Mouse (Mus musculus) urinary bladder, adult 2 months (tissue): ENCODE results near the gene Vamp9. TPM values are rescaled to one million over a fixed set of nuclear protein-coding genes. Genes with fewer than 3 reads are reported as not detected.
A peak's percentile ranks its signal among the peaks of the same experiment; 100 is the strongest.

Experiments
- DNase-seq: peaks from one replicate; pipeline ENCODE4 v3.0.0; 2022; ENCODE audit warnings: low spot score
- polyA plus RNA-seq: library from polyadenylated mRNA; depleted of rRNA; stranded (reverse); fragments of >200 nt; gene quantifications from 2 replicates; pipeline ENCODE4 v1.2.3, GENCODE M21; 2012; rRNA removed

Gene Vamp9
- 0.10 TPM in 1 of 2 replicates, not detected in the other for polyA plus RNA-seq

DNA sequence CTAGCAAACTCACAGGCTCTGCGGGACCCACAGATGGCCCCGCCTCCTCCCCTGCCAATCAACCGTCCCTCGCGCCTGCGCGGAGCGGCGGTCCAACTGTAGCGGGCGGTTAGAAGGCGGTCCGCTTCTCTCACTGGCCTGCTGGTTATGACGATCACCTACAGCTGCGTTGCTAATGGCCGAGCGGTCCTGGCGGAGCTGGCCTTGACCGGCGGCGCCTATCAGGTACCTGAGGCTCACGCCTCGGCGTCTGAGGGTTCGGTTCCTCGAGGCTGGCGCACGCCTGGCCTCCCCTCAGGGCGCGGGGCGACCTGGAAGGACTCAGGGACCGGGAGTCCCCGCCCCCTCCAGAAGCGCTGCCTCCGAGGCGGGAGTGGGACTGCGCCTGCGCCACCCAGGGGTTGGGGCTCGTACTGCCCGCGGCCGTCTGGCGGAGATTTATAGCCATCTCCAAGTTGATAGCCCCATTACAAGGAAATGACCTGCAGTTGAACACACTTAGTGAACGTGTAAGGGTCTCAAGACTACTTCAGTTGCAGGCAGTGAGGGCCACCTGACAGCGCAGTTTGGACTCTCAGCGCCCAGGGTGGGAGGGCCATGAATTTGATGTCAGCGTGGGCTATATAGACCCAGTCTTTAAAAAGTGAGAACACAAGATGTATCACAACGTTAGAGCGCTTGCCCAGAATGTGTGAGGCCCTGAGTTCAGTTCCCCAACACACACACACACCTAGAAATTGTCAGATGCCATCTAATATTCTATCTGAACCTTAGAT lies at the start of gene Vamp9:
Vamp9 (plus strand) TSS at position 74 of the 776 bp plus-strand sequence.
- DNase-seq, result peak; percentile 90

DNA sequence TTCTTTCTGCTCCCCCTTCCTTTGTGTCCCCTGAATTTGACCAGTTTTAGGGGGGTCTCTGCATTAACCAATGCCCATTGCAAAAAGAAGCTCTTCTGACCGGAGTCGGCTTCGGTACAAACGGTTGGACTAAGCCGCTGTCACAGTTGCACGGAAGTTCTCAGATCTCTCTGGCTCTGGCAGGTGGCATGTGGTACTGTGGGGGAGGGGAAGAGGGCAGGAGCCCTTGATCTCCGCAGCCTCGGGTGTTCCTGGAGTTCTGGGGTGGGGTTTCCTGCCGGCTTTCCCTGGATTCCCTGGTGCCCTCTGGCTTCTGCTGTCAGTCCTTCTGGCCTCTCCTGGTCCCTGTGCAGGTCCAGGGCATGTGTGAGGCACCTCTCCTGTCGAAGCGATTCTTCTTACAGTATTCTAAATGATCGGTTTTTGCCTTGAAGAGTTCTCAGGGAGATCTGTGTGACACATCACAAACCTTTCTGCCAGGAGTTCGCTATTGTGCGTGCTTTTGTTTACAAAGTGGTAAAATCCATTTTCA lies 48.9 kb upstream of the Vamp9 start:
- DNase-seq, result no peak

DNA sequence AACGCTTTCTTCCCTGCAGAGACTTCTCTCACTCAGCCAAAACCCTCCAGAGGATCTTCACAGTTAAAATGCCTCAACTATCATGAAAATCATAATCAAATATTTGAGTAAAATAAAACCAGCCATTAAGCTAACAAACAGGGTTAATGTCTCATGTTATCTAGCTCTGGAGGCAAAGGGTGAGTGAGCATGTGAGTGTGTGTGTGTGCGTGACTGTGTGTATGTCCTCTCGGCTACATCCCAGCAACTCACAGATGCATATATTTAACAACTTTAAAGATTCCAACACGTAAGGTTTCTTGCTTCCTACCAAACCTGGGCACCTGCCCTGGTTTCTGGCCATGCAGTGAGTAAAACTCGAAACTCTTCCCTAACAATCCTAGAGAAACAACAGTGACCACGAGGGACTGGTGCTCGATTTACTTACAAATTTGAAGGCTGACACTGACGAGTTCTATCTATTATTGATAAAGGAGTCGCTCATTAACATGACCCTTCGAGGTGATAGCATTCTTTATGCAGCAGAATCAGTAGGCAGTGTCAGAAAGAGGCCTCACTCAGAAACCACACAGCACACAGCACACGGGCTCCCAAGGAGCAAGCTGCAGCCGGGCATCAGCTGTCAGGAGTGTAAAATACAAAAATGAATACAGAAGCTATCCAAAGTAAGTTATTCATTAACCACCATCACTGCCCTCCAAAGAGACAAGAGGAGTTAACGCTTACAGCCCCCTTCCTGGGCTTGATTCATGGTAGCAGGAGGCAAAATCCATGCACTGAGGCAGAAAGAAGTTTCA lies 46.2 kb upstream of the Vamp9 start:
- no peak for DNase-seq

DNA sequence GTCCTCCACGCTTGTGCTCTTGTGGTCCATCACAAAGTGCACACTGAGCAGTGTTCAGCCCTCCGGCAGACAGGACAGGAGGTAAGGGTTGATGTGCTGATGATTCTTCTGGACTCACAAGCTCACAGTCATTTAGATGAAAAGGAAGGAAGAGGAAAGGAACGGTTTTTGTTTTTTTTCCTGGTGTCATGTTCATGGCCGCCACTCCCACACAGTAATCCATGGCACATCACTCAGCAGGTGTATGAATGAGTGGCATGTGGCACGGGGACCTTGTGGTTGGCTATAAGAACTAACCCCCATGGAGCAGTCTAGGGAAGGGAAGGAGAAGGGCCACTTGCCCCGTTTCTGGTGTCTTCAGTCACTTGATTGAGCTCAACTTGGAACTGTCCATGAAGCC lies 44.2 kb upstream of the Vamp9 start:
- no peak for DNase-seq

DNA sequence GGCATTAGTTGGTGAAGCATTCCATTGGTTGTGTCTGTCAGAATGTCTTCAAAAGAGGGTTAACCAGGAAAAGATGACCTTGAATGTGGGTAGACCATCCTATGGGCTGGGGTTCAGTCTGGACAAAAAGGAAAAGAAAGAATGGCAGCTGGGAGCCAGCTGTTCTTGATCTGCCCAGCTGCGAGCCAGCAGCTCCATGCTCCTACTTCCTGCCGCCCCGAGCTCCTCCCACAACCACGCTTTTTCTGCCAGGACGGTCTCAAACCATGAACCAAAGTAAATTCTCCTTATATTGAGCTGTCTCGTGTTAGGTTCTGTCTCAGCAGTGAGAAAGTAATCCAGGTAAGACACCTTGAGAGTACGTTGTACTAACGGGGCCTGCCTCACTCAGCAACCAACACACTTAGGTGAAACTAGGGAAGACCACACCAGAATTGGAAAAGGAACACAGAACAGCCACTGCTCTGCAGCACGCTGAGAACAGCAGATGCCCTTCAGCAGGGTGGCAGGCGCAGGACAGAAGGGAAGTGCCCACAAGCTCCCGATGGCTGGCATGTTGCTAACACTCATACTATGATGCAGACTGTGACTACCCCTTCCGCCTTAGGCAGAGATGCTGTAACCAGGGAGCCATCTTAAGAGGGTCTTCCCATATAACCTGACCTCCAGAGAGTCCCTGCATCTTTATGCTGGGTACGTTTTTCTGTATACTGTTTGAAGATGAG lies 42.2 kb upstream of the Vamp9 start:
- no peak for DNase-seq

DNA sequence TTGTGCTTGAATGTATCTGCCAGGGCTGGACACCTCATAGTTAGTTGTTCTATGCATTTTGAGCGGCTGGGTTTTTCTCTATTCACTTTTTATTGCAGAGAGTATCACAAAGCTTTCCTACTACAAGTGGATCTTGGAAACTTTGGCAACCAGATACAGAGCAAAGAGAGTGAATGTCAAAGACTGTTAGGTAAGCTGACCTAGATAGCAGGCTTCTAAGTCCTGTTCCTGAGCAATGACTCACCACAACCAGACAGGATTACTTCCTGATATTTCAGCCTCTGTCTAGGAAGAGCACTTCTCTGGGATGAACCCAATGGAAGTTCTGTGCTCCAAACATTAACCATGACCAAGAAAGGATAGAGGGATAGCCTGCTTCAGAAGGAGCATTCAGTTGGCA lies 40.3 kb upstream of the Vamp9 start:
- no peak for DNase-seq

DNA sequence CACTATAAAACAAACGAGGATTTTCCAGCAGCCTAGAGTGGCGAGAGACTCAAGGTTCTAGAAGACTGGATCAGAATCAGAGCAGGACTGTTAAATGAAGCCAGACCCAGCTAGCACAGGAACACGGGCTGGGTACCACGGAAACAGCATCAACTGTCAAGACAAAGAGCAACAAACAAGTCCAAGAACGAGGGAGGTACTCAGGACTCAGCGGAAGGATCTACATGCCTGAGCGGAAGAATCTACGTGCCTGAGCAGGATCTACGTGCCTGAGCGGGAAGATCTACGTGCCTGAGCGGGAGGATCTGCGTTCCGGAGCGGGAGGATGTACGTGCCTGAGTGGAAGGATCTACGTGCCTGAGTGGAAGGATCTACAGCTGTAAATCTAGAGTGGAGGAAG lies 37.8 kb upstream of the Vamp9 start:
- DNase-seq, result no peak

DNA sequence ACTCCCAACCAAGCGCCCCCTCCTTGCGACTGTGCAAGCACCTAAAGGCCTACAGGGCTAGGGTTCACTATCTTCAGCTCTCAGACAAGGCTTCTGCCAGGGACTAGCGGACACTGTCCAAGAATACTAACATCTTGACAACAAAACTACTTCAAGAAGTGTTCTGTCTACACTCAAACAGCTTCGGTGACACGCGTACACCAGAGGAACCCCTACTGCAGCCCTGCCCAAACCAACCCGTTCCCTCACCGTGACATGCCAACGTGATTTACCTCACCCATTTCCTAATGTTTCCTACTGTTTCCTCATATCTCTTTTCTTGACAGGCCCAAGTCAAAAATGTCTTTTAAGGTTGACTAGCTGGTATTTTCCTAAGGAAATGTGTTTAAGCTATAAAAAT lies 37.1 kb upstream of the Vamp9 start:
- DNase-seq, result no peak

DNA sequence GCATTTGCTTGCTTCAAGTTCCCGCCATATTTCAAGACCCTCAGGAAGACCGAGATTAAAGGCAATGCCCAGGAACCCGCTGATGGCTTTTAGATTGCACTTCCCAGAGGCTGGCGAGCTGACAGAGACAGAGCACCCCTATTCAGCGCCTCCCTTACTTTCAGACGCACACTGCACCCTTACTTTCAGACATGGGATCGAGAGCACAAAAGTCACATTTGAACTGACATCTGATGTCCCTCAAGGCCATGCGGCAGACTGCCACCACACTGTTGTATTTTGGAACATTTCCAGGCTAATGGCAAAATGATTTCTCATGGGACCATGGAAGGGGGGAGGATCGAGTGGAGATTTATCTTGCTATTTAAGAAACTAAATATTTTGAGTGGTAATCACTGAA lies 28.5 kb upstream of the Vamp9 start:
- DNase-seq, result no peak

DNA sequence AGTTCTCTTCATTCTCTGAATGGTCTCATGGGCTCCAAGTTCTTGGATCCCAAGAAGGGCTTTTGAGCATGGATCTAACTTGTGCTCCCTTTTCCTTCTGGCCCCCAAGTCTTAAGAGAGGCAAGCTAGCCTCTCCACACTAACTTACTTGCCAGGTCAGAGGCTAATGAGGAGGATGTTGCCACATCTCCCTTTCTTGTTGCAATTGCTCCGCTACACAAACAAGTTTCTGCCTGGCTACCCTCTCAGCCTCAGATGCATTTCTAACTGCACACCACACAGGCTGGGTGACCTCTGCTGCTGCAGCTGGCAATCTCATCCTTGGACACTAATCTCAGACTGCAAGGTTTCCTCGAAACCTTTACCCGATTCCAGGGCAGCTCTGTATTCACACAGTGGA lies 23.6 kb upstream of the Vamp9 start:
- DNase-seq, result no peak

DNA sequence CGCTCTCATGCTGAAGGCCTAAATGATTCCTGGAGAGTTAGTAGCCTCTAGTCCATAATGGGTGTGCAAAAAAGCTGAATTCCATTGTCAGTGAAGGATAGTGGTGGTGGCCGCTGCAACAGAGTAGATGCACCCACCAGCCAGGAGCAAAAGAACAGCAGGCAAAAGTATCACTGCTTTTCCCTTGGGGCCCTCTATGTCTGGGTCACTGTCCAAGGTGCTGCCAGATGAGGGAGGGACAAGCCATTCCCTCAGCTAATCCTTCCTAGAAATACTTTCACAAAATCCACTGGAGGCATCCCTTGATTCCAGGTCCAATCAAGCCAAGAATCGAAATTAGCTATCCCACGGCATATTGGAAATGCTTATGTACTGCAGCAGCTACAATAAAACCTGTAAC lies 22.0 kb upstream of the Vamp9 start:
- no peak for DNase-seq

DNA sequence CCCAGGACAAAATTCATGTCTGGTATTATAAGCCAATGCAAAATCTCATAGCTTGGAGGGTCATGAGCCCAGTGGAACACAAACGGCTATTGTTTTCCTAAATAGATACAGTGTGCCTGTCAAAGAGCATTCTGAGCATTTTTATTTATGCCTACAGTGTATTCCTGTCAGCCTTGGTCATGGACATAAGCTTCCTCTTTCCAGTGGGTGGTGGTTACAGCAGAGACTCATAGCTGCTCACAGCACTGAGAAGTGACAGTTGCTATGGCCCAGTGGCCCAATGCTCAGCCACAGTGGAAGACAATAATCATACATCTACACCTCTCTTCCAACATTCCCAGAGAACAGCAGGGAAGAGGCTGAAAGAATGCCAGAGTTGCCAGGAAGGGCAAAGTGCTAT lies 18.9 kb upstream of the Vamp9 start:
- no peak for DNase-seq

DNA sequence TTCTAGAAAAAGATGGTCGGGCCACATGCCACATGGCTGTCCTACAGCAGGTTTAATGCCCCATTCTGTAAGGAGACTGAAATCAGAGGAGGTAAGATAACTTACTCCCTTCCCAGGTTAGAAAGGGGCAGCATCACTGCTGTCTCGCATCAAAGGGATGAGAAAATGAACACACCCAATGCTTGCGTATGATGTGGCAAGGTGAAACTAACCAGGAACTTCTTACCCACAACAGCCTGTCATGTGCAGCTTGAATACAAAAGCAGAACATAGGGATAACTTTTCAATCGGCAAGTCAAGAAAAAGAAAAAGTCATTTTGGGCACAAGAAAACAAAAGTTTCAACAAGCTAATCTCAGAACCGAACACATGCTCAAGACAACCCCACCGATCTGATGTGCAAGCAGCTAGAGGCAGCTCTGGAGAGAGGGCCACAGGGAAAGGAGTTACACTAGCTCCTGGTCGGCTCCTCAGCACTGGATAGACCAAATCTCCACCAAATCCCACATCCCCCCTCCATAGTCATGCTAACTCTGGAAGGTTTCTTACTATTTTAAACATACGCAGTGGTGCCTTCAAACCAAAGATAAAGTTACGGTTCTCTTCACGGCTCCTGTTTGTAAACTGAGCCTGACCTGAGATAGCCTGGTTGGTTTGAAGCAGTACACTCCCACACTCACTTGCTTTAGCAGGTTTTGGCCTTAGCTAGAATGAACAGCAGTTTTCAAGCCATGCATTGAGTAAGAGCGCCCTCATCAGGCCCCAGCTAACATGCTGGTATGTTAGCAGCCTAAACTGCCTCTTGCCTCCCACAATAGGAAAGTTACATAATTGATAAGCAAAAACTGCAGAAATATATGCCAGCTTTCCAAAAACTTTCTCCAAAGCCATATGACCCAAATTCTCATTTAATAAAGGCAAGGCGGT lies 14.3 kb upstream of the Vamp9 start:
- DNase-seq, result no peak

DNA sequence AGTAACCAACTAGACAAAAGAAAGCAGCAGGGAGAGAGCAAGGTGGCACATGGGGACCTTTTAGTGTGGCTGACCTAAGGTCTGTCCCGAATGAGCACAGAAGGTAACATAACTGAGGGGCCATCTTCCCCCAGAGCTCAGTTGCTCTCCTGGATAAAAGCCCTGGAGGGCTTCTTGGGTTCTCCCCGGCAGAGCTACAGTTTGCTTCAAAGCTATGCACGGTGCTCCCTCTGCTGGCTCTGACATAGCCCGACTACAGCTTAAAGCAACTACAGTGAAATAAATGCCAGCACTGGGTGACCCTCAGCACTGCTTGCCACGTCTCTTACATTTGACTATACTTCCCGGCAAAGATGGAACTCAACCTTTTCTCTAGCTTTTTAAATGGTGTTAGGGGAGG lies 6.0 kb upstream of the Vamp9 start:
- DNase-seq, result no peak

DNA sequence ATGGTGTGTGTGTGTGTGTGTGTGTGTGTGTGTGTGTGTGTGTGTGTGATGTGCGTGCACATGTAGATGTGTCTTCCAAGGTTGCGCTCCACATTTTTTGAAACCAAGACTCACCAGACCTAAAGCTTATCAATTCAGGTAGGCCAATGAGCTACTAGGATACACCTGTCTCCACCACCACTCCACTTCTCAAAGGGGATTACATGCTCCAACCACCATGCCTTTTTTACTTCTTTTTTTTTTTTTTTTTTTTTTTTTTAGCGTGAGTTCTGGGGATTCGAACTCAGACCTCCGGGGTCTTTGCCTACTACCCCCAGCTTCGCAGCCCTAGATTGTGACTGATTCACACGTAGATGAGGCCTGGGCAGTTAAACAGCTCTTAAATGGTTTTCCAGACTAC lies 323 bp upstream of the Vamp9 start:
- no peak for DNase-seq

DNA sequence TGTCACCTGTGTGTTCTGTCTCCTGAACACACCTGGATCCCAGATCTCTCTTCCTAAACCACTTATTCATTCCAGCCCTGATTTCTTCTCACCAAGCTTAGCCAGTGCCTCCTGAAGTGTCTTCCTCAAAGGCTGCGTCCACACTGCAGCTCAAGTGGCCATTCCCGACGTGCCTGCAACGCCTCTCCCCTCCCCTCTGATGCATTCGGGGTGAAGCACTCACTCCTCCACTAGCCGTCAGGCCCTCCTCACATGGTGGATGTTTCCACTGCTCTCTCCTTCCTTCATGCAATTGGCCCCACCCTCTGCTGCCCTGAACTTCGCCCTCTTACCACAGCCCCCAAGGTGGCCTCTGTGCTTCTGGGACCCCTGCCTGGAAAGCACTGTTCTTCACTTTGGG lies 9.4 kb downstream of the Vamp9 start:
- no peak for DNase-seq

DNA sequence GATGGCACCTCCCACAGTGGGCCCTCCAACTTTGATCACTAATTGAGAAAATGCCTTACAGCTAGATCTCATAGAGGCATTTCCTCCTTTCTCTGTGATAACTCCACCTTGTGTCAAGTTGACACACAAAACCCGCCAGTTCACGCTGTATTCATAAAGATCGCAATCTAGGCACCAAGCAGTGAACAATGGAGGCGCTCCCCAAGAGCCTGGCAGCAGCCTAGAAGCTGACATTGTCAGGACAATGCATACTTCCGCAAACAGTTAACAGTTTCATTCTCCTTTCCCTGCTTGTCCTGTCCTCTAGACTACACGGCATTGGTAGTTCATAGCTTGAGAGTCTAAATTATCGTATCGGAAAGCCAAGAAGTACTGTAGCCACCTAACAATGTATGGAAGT lies 16.0 kb downstream of the Vamp9 start:
- DNase-seq, result no peak

DNA sequence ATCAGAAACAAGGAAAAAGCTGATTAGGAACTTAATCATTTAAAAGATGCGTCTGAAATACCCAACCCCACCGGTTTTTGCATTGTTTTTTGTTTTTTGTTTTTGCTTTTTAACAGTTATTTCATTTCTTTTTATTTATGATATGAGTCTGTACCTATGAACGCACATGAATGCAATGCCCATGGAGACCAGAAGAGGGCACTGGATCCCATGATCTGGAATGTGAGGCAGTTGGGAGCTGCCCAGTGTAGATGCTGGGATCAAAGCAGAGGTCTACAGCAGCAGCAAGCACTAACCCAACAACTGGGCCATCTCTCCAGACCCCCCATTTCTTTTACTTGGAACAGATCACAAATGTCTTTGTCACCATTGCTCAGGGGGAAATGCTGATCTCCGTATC lies 21.9 kb downstream of the Vamp9 start:
- no peak for DNase-seq

DNA sequence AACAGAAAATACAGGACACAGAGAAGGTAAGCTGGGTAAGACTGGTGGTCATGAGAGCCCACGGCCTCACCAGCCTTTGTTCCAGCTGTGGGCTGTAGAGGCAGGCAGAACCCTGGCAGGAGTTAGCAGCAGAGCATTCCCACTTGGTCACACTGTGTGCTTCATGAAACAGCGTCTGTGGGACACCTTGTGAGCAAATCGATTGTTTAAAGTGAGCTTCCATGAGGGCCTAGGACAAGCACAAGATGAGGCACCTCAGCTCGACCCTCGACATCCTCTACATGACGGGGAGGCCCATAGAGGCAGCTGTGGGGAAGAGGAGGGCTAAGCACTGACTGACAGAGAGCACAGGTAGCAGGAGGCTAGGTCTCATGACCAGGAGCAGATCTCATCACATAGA lies 25.9 kb downstream of the Vamp9 start:
- no peak for DNase-seq

DNA sequence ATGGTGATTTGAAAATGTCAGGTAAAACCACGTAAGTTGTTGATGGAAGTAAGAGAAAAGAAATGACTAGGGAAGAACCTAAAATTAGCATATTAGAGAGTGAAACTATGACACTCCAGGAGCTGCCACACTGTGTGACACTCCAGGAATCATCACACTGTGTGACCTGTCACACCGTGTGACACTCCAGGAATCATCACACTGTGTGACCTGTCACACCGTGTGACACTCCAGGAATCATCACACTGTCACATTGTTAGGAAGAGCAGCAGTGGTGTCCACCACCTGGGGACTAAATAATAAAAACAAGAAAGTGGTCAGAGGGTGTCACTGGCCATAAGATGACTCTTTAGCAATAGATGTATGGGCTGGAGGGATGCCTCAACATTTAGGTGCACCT lies 33.4 kb downstream of the Vamp9 start:
- DNase-seq, result no peak

DNA sequence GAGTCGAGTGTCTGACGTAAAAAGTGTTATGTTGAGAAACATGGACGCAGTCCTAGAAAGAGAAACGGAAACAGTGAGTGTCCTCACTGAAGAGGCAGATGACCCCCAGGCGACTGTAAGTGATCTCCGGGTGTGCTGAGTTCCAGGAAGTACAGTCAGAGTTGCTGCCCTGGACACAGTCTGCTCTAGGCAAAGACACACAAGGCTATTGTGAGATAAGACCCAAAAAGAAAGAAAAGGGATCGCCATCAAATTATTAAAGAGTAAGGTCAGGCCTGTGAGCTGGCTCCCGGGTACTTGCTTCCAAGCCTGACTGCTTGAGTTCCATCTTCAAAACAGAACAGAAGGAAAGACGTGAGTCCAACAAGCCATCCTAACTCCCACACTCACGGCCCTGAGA lies 35.2 kb downstream of the Vamp9 start:
- DNase-seq, result no peak
